Mouse (Mus musculus): ENCODE measurements at regions not wholly inside any gene's neighbourhood (a gene's known extent, or its start where the extent isn't known, plus 50 kb on each side); places are given as distances from the start of the nearest gene placed in this dataset.

- peak; percentile 43; the same call in 1 of the 2 replicates for ATAC-seq (replicated peaks; ENCODE audit: low FRiP score, low TSS enrichment, low read depth)
- 72% methylated on average over 4 of the region's 4 CpGs for WGBS
- H3K27ac ChIP-seq (ENCODE audit: low read depth) = no peak overlapping the region
These were observed 113.5 kb upstream of the B430218F22Rik start for GRCm38 (mm10) chr13:118272904-118273303.

GRCm38 (mm10) chr13:118280956-118281355 lies 105.5 kb upstream of the B430218F22Rik start:
- Histone ChIP-seq H3K4me3 (ENCODE audit: low read depth, low read length) (no peak overlapping the region), H3K36me3 (ENCODE audit: control insufficient read depth, insufficient read depth, low read length) (no peaks in the 10 kb centered on the region), H3K4me1 (replicated peaks; ENCODE audit: control insufficient read depth, insufficient read depth, low read length) (no peaks in the 10 kb centered on the region), H3K4me2 (ENCODE audit: low read length) (no peak overlapping the region), H3K9me3 (ENCODE audit: control insufficient read depth, low read length) (no peaks in the 10 kb centered on the region), H3K9ac (ENCODE audit: low read length) (no peak overlapping the region), H3K27ac (ENCODE audit: low read depth) (no peak overlapping the region), H3K27me3 (replicated peaks; ENCODE audit: control insufficient read depth, insufficient read depth, low read length) (no peaks in the 10 kb centered on the region)
- DNase-seq (ENCODE audit: low spot score) (no peak), ATAC-seq (replicated peaks; ENCODE audit: low FRiP score, low TSS enrichment, low read depth) (no peak)
- 77% methylated on average over 2 of the region's 2 CpGs for WGBS

More at GRCm38 (mm10) chr13:118272904-118273303, 113.5 kb upstream of the B430218F22Rik start:
- no peak for DNase-seq (ENCODE audit: low spot score)
- no peaks in the 10 kb centered on the region for H3K9me3 ChIP-seq (ENCODE audit: control insufficient read depth, low read length)
- H3K36me3 ChIP-seq (ENCODE audit: control insufficient read depth, insufficient read depth, low read length) = no peaks in the 10 kb centered on the region
- no peak overlapping the region for H3K4me2 ChIP-seq (ENCODE audit: low read length)
- no peak overlapping the region for H3K4me3 ChIP-seq (ENCODE audit: low read depth, low read length)
- H3K4me1 ChIP-seq (replicated peaks; ENCODE audit: control insufficient read depth, insufficient read depth, low read length) = no peaks in the 10 kb centered on the region
- no peak overlapping the region for H3K9ac ChIP-seq (ENCODE audit: low read length)
- no peaks in the 10 kb centered on the region for H3K27me3 ChIP-seq (replicated peaks; ENCODE audit: control insufficient read depth, insufficient read depth, low read length)

GRCm38 (mm10) chr13:118293728-118294127 lies 92.7 kb upstream of the B430218F22Rik start:
- H3K4me3 ChIP-seq (ENCODE audit: low read depth, low read length) = no peak overlapping the region
- DNase-seq (ENCODE audit: low spot score) = no peak
- no peak overlapping the region for H3K27ac ChIP-seq (ENCODE audit: low read depth)
- no peaks in the 10 kb centered on the region for H3K4me1 ChIP-seq (replicated peaks; ENCODE audit: control insufficient read depth, insufficient read depth, low read length)
- no peaks in the 10 kb centered on the region for H3K36me3 ChIP-seq (ENCODE audit: control insufficient read depth, insufficient read depth, low read length)
- H3K9ac ChIP-seq (ENCODE audit: low read length) = no peak overlapping the region
- WGBS = 82% methylated on average over 1 of the region's 1 CpGs
- no peaks in the 10 kb centered on the region for H3K9me3 ChIP-seq (ENCODE audit: control insufficient read depth, low read length)
- H3K4me2 ChIP-seq (ENCODE audit: low read length) = no peak overlapping the region
- ATAC-seq (replicated peaks; ENCODE audit: low FRiP score, low TSS enrichment, low read depth) = no peak
- H3K27me3 ChIP-seq (replicated peaks; ENCODE audit: control insufficient read depth, insufficient read depth, low read length) = no peaks in the 10 kb centered on the region

GRCm38 (mm10) chr13:118310080-118310479 lies 76.3 kb upstream of the B430218F22Rik start:
- Histone ChIP-seq H3K27me3 (replicated peaks; ENCODE audit: control insufficient read depth, insufficient read depth, low read length) (no peaks in the 10 kb centered on the region), H3K9me3 (ENCODE audit: control insufficient read depth, low read length) (no peaks in the 10 kb centered on the region), H3K9ac (ENCODE audit: low read length) (no peak overlapping the region), H3K4me2 (ENCODE audit: low read length) (no peak overlapping the region), H3K4me3 (ENCODE audit: low read depth, low read length) (no peak overlapping the region), H3K27ac (ENCODE audit: low read depth) (no peak overlapping the region), H3K36me3 (ENCODE audit: control insufficient read depth, insufficient read depth, low read length) (no peaks in the 10 kb centered on the region), H3K4me1 (replicated peaks; ENCODE audit: control insufficient read depth, insufficient read depth, low read length) (no peaks in the 10 kb centered on the region)
- ATAC-seq (replicated peaks; ENCODE audit: low FRiP score, low TSS enrichment, low read depth) = no peak
- 97% methylated on average over 1 of the region's 1 CpGs for WGBS
- DNase-seq (ENCODE audit: low spot score) = no peak

GRCm38 (mm10) chr13:118313676-118314075 lies 72.8 kb upstream of the B430218F22Rik start:
- no peak for ATAC-seq (replicated peaks; ENCODE audit: low FRiP score, low TSS enrichment, low read depth)
- Histone ChIP-seq H3K9ac (ENCODE audit: low read length) (no peak overlapping the region), H3K4me1 (replicated peaks; ENCODE audit: control insufficient read depth, insufficient read depth, low read length) (no peaks in the 10 kb centered on the region), H3K27me3 (replicated peaks; ENCODE audit: control insufficient read depth, insufficient read depth, low read length) (no peaks in the 10 kb centered on the region), H3K4me2 (ENCODE audit: low read length) (no peak overlapping the region), H3K27ac (ENCODE audit: low read depth) (no peak overlapping the region), H3K36me3 (ENCODE audit: control insufficient read depth, insufficient read depth, low read length) (no peaks in the 10 kb centered on the region), H3K4me3 (ENCODE audit: low read depth, low read length) (no peak overlapping the region), H3K9me3 (ENCODE audit: control insufficient read depth, low read length) (no peaks in the 10 kb centered on the region)
- 83% methylated on average over 4 of the region's 4 CpGs for WGBS
- no peak for DNase-seq (ENCODE audit: low spot score)
